Mouse (Mus musculus) E14TG2a.4 (cell line): ENCODE results near the gene Phldb2.

ENCODE experiments used
- CTCF ChIP-seq: conservative IDR thresholded peaks from 2 replicates; pipeline ENCODE4 v1.5.1; 2014; ENCODE audit warnings: low read length
- POU5F1 ChIP-seq: IDR thresholded peaks from 2 replicates; pipeline ENCODE4 v1.6.1; 2014; ENCODE audit warnings: low read length, borderline replicate concordance

DNA sequence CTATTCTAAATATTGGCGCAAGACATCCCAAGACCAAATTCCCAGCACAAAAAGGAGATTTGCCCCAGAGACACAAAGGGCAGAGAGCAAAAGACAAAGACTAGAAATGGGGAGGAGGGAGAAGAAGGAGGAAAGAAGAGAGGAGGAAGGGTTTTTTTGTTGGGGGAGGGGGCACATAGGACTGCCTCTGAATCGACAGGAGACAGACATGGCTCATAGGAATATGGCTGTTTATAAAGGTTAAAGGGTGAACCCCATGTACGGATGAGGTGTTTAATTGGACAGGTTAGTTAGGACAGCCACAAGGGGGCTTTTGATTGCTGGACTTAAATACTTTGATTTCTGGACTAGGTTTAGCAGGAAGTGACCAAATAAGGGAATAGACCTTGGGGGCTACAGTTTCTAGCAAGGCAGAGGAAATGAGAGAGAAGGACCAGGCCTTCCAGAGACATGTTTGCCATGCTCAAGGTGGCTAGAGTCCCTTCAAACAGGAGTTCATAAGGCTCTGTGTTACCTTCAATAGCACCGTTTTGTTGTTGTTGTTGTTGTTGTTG lies 209.7 kb downstream of the Phldb2 start:
- TF ChIP-seq CTCF (no peak; the same call in 1 of the 2 replicates), POU5F1 (no peak)
